Mouse (Mus musculus): ENCODE measurements around the gene Ppm1n. TPM values are rescaled to one million over a fixed set of nuclear protein-coding genes. Genes with fewer than 3 reads are reported as not detected.
A peak's percentile ranks its signal among the peaks of the same experiment; 100 is the strongest.

Ppm1n gene
- polyA plus RNA-seq, 1 experiment: not detected

GRCm38 (mm10) chr7:19271238-19272172 is 8.4 kb downstream of the Ppm1n start, which contains the start of gene Vasp:
Gene Vasp (minus strand): TSS chr7:19271817.
- TF ChIP-seq POLR2A (IDR thresholded peaks at IDR 0.05; ENCODE audit: low read depth, low read length): peak; percentile 89
- TF ChIP-seq CTCF (IDR thresholded peaks at IDR 0.05; ENCODE audit: borderline replicate concordance, insufficient read depth, low read length): no peak
- Histone ChIP-seq H3K27ac (ENCODE audit: insufficient read depth, low read length) (peak within 1 kb of the TSS; percentile 93), H3K4me1 (ENCODE audit: control insufficient read depth, insufficient read depth, low read length) (peaks cover 13% of the 10 kb centered on the region; the same call in 1 of the 2 replicates), H3K4me3 (ENCODE audit: insufficient read depth, low read length) (peak within 1 kb of the TSS; percentile 98)

GRCm38 (mm10) chr7:19270509-19271237 is 9.2 kb downstream of the Ppm1n start:
- TF ChIP-seq POLR2A (IDR thresholded peaks at IDR 0.05; ENCODE audit: low read depth, low read length) (0 out of 2 replicates have a peak, but pooled peaks have one; percentile 30), CTCF (IDR thresholded peaks at IDR 0.05; ENCODE audit: borderline replicate concordance, insufficient read depth, low read length) (no peak)

GRCm38 (mm10) chr7:19269721-19270441 is 10.0 kb downstream of the Ppm1n start:
- H3K4me1 ChIP-seq (ENCODE audit: control insufficient read depth, insufficient read depth, low read length): peaks cover 20% of the 10 kb centered on the region
- peak overlapping the region; percentile 93 for H3K27ac ChIP-seq (ENCODE audit: insufficient read depth, low read length)
- TF ChIP-seq CTCF (IDR thresholded peaks at IDR 0.05; ENCODE audit: borderline replicate concordance, insufficient read depth, low read length) (no peak), POLR2A (IDR thresholded peaks at IDR 0.05; ENCODE audit: low read depth, low read length) (peak; percentile 47)
- H3K4me3 ChIP-seq (ENCODE audit: insufficient read depth, low read length): peak overlapping the region; percentile 98

More at GRCm38 (mm10) chr7:19270509-19271237, 9.2 kb downstream of the Ppm1n start:
- Histone ChIP-seq H3K4me3 (ENCODE audit: insufficient read depth, low read length) (peak overlapping the region; percentile 98), H3K27ac (ENCODE audit: insufficient read depth, low read length) (peak overlapping the region; percentile 93), H3K4me1 (ENCODE audit: control insufficient read depth, insufficient read depth, low read length) (peaks cover 19% of the 10 kb centered on the region)

GRCm38 (mm10) chr7:19268993-19269681 is 10.7 kb downstream of the Ppm1n start:
- peak overlapping the region; percentile 90 for H3K27ac ChIP-seq (ENCODE audit: insufficient read depth, low read length)
- peaks cover 20% of the 10 kb centered on the region for H3K4me1 ChIP-seq (ENCODE audit: control insufficient read depth, insufficient read depth, low read length)
- TF ChIP-seq POLR2A (IDR thresholded peaks at IDR 0.05; ENCODE audit: low read depth, low read length) (no peak; the same call in 1 of the 2 replicates), CTCF (IDR thresholded peaks at IDR 0.05; ENCODE audit: borderline replicate concordance, insufficient read depth, low read length) (no peak)
- H3K4me3 ChIP-seq (ENCODE audit: insufficient read depth, low read length): peak overlapping the region; percentile 60

GRCm38 (mm10) chr7:19267051-19267450 is 12.8 kb downstream of the Ppm1n start:
- Histone ChIP-seq H3K4me1 (ENCODE audit: control insufficient read depth, insufficient read depth, low read length) (peaks cover 20% of the 10 kb centered on the region), H3K27ac (ENCODE audit: insufficient read depth, low read length) (no peak overlapping the region), H3K4me3 (ENCODE audit: insufficient read depth, low read length) (no peak overlapping the region)
- TF ChIP-seq POLR2A (IDR thresholded peaks at IDR 0.05; ENCODE audit: low read depth, low read length): no peak
- no peak for TF ChIP-seq CTCF (IDR thresholded peaks at IDR 0.05; ENCODE audit: borderline replicate concordance, insufficient read depth, low read length)

GRCm38 (mm10) chr7:19265928-19266822 is 13.7 kb downstream of the Ppm1n start:
- TF ChIP-seq CTCF (IDR thresholded peaks at IDR 0.05; ENCODE audit: borderline replicate concordance, insufficient read depth, low read length) (no peak), POLR2A (IDR thresholded peaks at IDR 0.05; ENCODE audit: low read depth, low read length) (no peak)
- Histone ChIP-seq H3K4me1 (ENCODE audit: control insufficient read depth, insufficient read depth, low read length) (peaks cover 20% of the 10 kb centered on the region), H3K4me3 (ENCODE audit: insufficient read depth, low read length) (no peak overlapping the region), H3K27ac (ENCODE audit: insufficient read depth, low read length) (no peak overlapping the region)

GRCm38 (mm10) chr7:19265147-19265546 is 14.7 kb downstream of the Ppm1n start:
- no peak overlapping the region for H3K4me3 ChIP-seq (ENCODE audit: insufficient read depth, low read length)
- H3K4me1 ChIP-seq (ENCODE audit: control insufficient read depth, insufficient read depth, low read length): peaks cover 20% of the 10 kb centered on the region
- no peak for TF ChIP-seq CTCF (IDR thresholded peaks at IDR 0.05; ENCODE audit: borderline replicate concordance, insufficient read depth, low read length)
- no peak for TF ChIP-seq POLR2A (IDR thresholded peaks at IDR 0.05; ENCODE audit: low read depth, low read length)
- H3K27ac ChIP-seq (ENCODE audit: insufficient read depth, low read length): no peak overlapping the region

GRCm38 (mm10) chr7:19258336-19258735 is 21.5 kb downstream of the Ppm1n start:
- Histone ChIP-seq H3K27ac (ENCODE audit: insufficient read depth, low read length) (no peak overlapping the region), H3K4me3 (ENCODE audit: insufficient read depth, low read length) (no peak overlapping the region), H3K4me1 (ENCODE audit: control insufficient read depth, insufficient read depth, low read length) (no peaks in the 10 kb centered on the region)
- no peak for TF ChIP-seq CTCF (IDR thresholded peaks at IDR 0.05; ENCODE audit: borderline replicate concordance, insufficient read depth, low read length)
- TF ChIP-seq POLR2A (IDR thresholded peaks at IDR 0.05; ENCODE audit: low read depth, low read length): no peak

All from embryonic fibroblast, embryonic 13.5 days (primary cell).